Mouse (Mus musculus): Measurements from ENCODE around the gene Maz. TPM values are rescaled to one million over a fixed set of nuclear protein-coding genes. Genes with fewer than 3 reads are reported as not detected.

Gene Maz
- 67.7 and 69.7 TPM in 2 replicates for polyA plus RNA-seq (2015; fragmentation: Nextera tagmentation; extraction: Ambion mirVana)

DNA sequence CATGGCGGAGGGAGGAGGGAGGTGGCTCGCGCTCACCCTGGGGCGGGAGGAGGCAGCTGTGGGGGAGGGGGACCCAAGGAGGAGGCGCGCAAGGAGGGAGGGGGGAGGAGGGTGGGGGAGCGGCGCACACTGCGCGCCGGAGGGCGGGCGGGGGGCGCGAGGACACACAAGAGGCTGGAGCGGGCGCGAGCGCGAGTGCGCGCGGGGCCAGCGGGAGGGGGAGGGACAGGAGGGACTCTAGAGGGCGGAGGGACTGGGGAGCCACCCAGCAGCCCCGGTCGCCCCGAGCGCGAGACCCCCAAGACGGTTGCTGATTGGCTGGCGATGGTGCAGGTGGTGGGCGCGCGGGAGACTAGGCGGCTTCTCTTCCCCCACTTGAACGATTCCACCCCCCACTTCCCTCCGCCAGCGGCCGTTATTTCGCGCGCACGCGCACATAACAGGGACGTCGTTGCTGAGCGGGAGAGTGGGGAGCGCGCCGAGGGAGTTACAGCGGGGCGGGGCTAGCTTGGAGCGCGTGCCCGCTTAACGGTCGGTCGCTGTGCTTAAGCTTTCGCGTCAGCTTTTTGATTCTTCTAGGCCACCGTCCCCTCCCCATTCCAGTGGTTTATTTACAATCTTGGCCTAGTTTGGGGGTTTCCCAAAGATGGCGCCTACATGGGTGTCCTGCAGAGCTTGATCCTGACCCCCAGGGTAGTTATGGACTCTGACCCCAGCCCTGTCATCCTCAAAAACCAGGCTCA, at the start of gene Maz:
Maz (minus strand) TSS at position 54 of the 743 bp plus-strand sequence.
- Histone ChIP-seq H3K4me3 (replicated peaks) (peak within 1 kb of the TSS; percentile 91), H3K27ac (peak within 1 kb of the TSS; percentile 98), H3K9ac (peak within 1 kb of the TSS; percentile 97), H3K36me3 (peaks cover 36% of the 10 kb centered on the region), H3K27me3 (replicated peaks) (no peaks in the 10 kb centered on the region), H3K4me1 (peaks cover 35% of the 10 kb centered on the region), H3K9me3 (no peaks in the 10 kb centered on the region), H3K4me2 (peak within 1 kb of the TSS; percentile 87)
- peak; percentile 89 for ATAC-seq (ENCODE audit: insufficient read depth, low FRiP score, low read depth)
- WGBS = under 1% methylated on average over 59 of the region's 63 CpGs

- no peak overlapping the region for H3K4me3 ChIP-seq (replicated peaks)
- WGBS = 83% methylated on average over 5 of the region's 5 CpGs
- H3K27ac ChIP-seq = no peak overlapping the region
- H3K27me3 ChIP-seq (replicated peaks) = no peaks in the 10 kb centered on the region
- no peak overlapping the region for H3K9ac ChIP-seq
- H3K36me3 ChIP-seq = no peaks in the 10 kb centered on the region
- ATAC-seq (ENCODE audit: insufficient read depth, low FRiP score, low read depth) = no peak
- H3K4me1 ChIP-seq = no peaks in the 10 kb centered on the region
- no peaks in the 10 kb centered on the region for H3K9me3 ChIP-seq
- H3K4me2 ChIP-seq = no peak overlapping the region
These were observed 49.4 kb upstream of the Maz start for GRCm38 (mm10) chr7:127076188-127076587.

DNA sequence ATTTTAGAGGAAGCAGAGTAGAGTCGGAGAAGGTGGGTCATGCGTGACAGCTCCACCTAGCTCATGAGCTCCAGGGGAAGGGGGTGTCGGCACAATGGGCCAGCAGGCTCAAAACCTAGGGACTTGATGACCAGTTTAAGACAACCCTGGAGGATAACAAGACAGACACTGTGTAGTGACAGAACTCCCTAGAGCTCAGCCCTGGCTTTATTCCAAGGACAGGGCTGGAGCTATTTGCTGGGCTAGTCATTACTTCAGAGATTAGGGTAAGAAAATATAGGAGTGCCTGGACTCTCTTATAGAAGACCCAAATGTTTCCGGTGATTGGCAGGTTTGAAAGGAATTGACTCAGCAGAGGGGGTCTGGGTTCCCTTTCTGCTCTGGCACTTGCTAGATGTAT, 46.4 kb upstream of the Maz start:
- Histone ChIP-seq H3K27ac (no peak overlapping the region), H3K9ac (no peak overlapping the region), H3K36me3 (no peaks in the 10 kb centered on the region), H3K4me3 (replicated peaks) (no peak overlapping the region), H3K9me3 (no peaks in the 10 kb centered on the region), H3K4me2 (no peak overlapping the region), H3K4me1 (no peaks in the 10 kb centered on the region), H3K27me3 (replicated peaks) (no peaks in the 10 kb centered on the region)
- no peak for ATAC-seq (ENCODE audit: insufficient read depth, low FRiP score, low read depth)
- WGBS = 77% methylated on average over 4 of the region's 4 CpGs

GRCm38 (mm10) chr7:127070871-127071413, 44.1 kb upstream of the Maz start:
- Histone ChIP-seq H3K36me3 (no peaks in the 10 kb centered on the region), H3K9ac (no peak overlapping the region), H3K27me3 (replicated peaks) (no peaks in the 10 kb centered on the region), H3K4me1 (no peaks in the 10 kb centered on the region), H3K9me3 (no peaks in the 10 kb centered on the region), H3K4me3 (replicated peaks) (no peak overlapping the region), H3K4me2 (no peak overlapping the region), H3K27ac (no peak overlapping the region)
- WGBS = 63% methylated on average over 4 of the region's 4 CpGs
- no peak for ATAC-seq (ENCODE audit: insufficient read depth, low FRiP score, low read depth)

- Histone ChIP-seq H3K9me3 (no peaks in the 10 kb centered on the region), H3K27me3 (replicated peaks) (no peaks in the 10 kb centered on the region), H3K36me3 (no peaks in the 10 kb centered on the region), H3K4me1 (no peaks in the 10 kb centered on the region), H3K4me3 (replicated peaks) (no peak overlapping the region), H3K27ac (no peak overlapping the region), H3K4me2 (no peak overlapping the region), H3K9ac (no peak overlapping the region)
- 65% methylated on average over 4 of the region's 4 CpGs for WGBS
- ATAC-seq (ENCODE audit: insufficient read depth, low FRiP score, low read depth) = no peak
These were observed 39.5 kb upstream of the Maz start for GRCm38 (mm10) chr7:127066317-127066716.

GRCm38 (mm10) chr7:127065538-127065937, 38.7 kb upstream of the Maz start:
- no peaks in the 10 kb centered on the region for H3K4me1 ChIP-seq
- H3K4me3 ChIP-seq (replicated peaks) = no peak overlapping the region
- H3K27me3 ChIP-seq (replicated peaks) = no peaks in the 10 kb centered on the region
- no peak overlapping the region for H3K4me2 ChIP-seq
- H3K27ac ChIP-seq = no peak overlapping the region
- ATAC-seq (ENCODE audit: insufficient read depth, low FRiP score, low read depth) = no peak
- WGBS = 85% methylated on average over 6 of the region's 6 CpGs
- no peak overlapping the region for H3K9ac ChIP-seq
- no peaks in the 10 kb centered on the region for H3K36me3 ChIP-seq
- H3K9me3 ChIP-seq = no peaks in the 10 kb centered on the region

DNA sequence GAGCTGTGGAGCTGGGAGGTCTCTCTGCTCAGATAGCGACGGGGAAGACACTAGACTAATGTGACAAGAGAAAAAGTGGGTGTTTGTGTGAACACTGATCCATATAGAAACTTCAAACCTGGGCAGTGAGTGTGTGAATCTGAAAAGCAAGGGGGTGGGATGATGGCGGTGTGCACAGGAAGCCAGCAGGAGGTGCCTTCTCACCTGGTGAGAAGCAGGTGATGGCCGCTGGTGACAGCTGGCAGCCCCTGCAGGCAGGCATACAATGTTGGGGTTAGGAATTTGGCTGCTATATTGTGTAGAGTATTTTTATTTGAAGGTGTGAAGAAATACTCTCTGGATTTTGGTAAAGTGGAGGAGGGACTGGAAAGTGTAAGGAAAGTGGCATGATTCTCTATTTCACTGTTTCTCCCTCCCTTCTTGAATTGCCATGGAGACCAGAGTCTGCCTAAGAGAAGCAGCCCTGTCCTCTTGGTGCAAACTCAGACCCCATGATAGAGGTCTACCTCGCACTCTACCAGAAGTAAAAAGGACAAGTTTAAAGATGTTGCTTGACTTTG, 28.3 kb upstream of the Maz start:
- no peaks in the 10 kb centered on the region for H3K36me3 ChIP-seq
- no peak overlapping the region for H3K27ac ChIP-seq
- H3K27me3 ChIP-seq (replicated peaks) = no peaks in the 10 kb centered on the region
- no peaks in the 10 kb centered on the region for H3K9me3 ChIP-seq
- WGBS = 57% methylated on average over 5 of the region's 5 CpGs
- no peak for ATAC-seq (ENCODE audit: insufficient read depth, low FRiP score, low read depth)
- H3K9ac ChIP-seq = no peak overlapping the region
- H3K4me3 ChIP-seq (replicated peaks) = no peak overlapping the region
- H3K4me1 ChIP-seq = no peaks in the 10 kb centered on the region
- H3K4me2 ChIP-seq = no peak overlapping the region

GRCm38 (mm10) chr7:127041851-127042672, 15.2 kb upstream of the Maz start, which contains the start of gene Kif22:
Kif22 (minus strand) TSS chr7:127042471.
- ATAC-seq (ENCODE audit: insufficient read depth, low FRiP score, low read depth) = peak; percentile 89
- Histone ChIP-seq H3K36me3 (no peaks in the 10 kb centered on the region), H3K4me3 (replicated peaks) (peak within 1 kb of the TSS; percentile 96), H3K4me2 (peak within 1 kb of the TSS; percentile 82), H3K9ac (peak within 1 kb of the TSS; percentile 75), H3K4me1 (no peaks in the 10 kb centered on the region; the same call in 1 of the 2 replicates), H3K27ac (peak within 1 kb of the TSS; percentile 72), H3K27me3 (replicated peaks) (no peaks in the 10 kb centered on the region), H3K9me3 (no peaks in the 10 kb centered on the region)
- WGBS = under 1% methylated on average over 53 of the region's 53 CpGs

GRCm38 (mm10) chr7:127031244-127031643, 4.4 kb upstream of the Maz start:
- no peak for ATAC-seq (ENCODE audit: insufficient read depth, low FRiP score, low read depth)
- Histone ChIP-seq H3K36me3 (peaks cover 52% of the 10 kb centered on the region), H3K4me1 (peaks cover 9% of the 10 kb centered on the region)

DNA sequence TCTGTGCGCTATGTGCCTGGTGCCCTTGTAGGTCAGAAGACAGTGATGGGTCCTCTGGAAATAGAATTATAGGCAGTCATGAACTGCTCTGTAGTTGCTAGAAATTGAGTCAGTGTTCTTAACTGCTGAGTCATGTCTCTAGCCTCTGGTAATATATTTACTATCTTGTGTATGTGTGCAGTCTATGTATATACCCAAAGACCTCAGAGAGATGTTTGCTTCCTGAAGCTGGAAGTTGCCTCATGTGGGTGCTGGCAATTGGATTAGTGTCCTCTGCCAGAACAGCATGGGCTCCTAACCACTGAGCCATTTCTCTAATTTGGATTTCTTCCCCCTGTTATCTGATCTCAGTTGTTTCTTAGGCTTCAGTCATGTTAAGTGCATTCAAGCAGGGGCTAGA, 3.3 kb upstream of the Maz start:
- WGBS = 95% methylated on average over 1 of the region's 1 CpGs

More at GRCm38 (mm10) chr7:127031244-127031643, 4.4 kb upstream of the Maz start:
- Histone ChIP-seq H3K4me3 (replicated peaks) (no peak overlapping the region), H3K27me3 (replicated peaks) (no peaks in the 10 kb centered on the region), H3K9me3 (no peaks in the 10 kb centered on the region), H3K9ac (no peak overlapping the region), H3K4me2 (no peak overlapping the region), H3K27ac (no peak overlapping the region)
- WGBS = 81% methylated on average over 1 of the region's 1 CpGs

DNA sequence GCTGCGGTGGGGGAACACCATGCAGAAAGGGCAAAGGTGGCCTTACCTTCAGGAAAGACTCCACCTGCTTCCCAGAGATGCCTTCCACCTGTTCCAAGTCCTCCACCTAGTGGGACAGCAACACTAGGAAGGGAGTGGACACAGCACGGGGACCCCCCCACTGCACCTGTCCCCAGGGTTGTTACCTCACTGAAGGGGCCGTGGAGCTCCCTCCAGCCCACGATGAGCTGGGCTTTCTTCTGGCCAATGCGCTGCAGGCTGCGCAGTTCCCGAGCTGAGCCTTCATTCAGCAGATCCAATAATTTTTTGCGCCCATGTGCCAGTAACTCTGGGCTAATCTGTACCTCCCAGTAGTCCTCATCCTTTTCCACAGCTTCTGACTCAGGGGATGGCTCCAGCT, 1.0 kb upstream of the Maz start:
- Histone ChIP-seq H3K36me3 (peaks cover 37% of the 10 kb centered on the region), H3K4me3 (replicated peaks) (peak overlapping the region; percentile 91), H3K9ac (peak overlapping the region; percentile 3; the same call in 1 of the 2 replicates), H3K9me3 (no peaks in the 10 kb centered on the region), H3K4me1 (peaks cover 28% of the 10 kb centered on the region), H3K27me3 (replicated peaks) (no peaks in the 10 kb centered on the region), H3K27ac (peak overlapping the region; percentile 98), H3K4me2 (peak overlapping the region; percentile 87)
- 50% methylated on average over 8 of the region's 8 CpGs for WGBS
- no peak for ATAC-seq (ENCODE audit: insufficient read depth, low FRiP score, low read depth)

More for the DNA sequence above, 3.3 kb upstream of the Maz start:
- H3K4me3 ChIP-seq (replicated peaks) = no peak overlapping the region
- H3K4me2 ChIP-seq = no peak overlapping the region
- no peak for ATAC-seq (ENCODE audit: insufficient read depth, low FRiP score, low read depth)
- H3K36me3 ChIP-seq = peaks cover 43% of the 10 kb centered on the region
- no peak overlapping the region for H3K27ac ChIP-seq
- no peaks in the 10 kb centered on the region for H3K27me3 ChIP-seq (replicated peaks)
- peaks cover 9% of the 10 kb centered on the region for H3K4me1 ChIP-seq
- H3K9ac ChIP-seq = no peak overlapping the region
- no peaks in the 10 kb centered on the region for H3K9me3 ChIP-seq

Data from stomach, embryonic 15.5 days (tissue).